Mouse (Mus musculus) gastrocnemius, adult 18-20 months (tissue): Measurements from ENCODE around the gene Inhbb. TPM values are rescaled to one million over a fixed set of nuclear protein-coding genes. Genes with fewer than 3 reads are reported as not detected.

Experiments
- DNase-seq: peaks from one replicate; pipeline ENCODE4 v3.0.0; 2021; ENCODE audit warnings: low spot score
- long read RNA-seq, 2 experiments: library from polyadenylated mRNA; stranded (forward); transcript quantifications; one replicate each; pipeline ENCODE4 v2.0.0; 2021
- total RNA-seq, 2 experiments: library from RNA; stranded (reverse); gene quantifications; 2 replicates each; pipeline ENCODE4 v1.2.3; 2021

Inhbb gene
- 1 to 10 TPM in 1 of 2 experiments, under 1 TPM in 1; 0.82 to 1.7 TPM for total RNA-seq
- long read RNA-seq, experiment 1, full-length matches to known transcripts, result 2 of 4 reads
- long read RNA-seq, experiment 1, partial matches to known transcripts, result 0 of 4 reads
- long read RNA-seq, experiment 1, other reads (novel, unspliced or antisense), result 2 of 4 reads
- long read RNA-seq, experiment 2, full-length matches to known transcripts, result 5 of 5 reads
- long read RNA-seq, experiment 2, partial matches to known transcripts, result 0 of 5 reads
- long read RNA-seq, experiment 2, other reads (novel, unspliced or antisense), result 0 of 5 reads

GRCm38 (mm10) chr1:119421576-119422421 is at the start of gene Inhbb:
Gene Inhbb, minus strand, starts transcription at chr1:119422248.
- DNase-seq, result no peak

- peak; percentile 53 for DNase-seq
These were observed 41.3 kb upstream of the Inhbb start for GRCm38 (mm10) chr1:119463386-119463785.

- no peak for DNase-seq
These were observed 38.0 kb upstream of the Inhbb start for GRCm38 (mm10) chr1:119460062-119460461.

GRCm38 (mm10) chr1:119457993-119458605 is 36.1 kb upstream of the Inhbb start:
- peak; percentile 66 for DNase-seq

GRCm38 (mm10) chr1:119457528-119457855 is 35.4 kb upstream of the Inhbb start:
- no peak for DNase-seq

GRCm38 (mm10) chr1:119456671-119457527 is 34.9 kb upstream of the Inhbb start:
- no peak for DNase-seq

- DNase-seq, result peak; percentile 47
These were observed 31.7 kb upstream of the Inhbb start for GRCm38 (mm10) chr1:119453731-119454130.

GRCm38 (mm10) chr1:119451417-119451816 is 29.4 kb upstream of the Inhbb start:
- no peak for DNase-seq

- DNase-seq, result no peak
These were observed 28.8 kb upstream of the Inhbb start for GRCm38 (mm10) chr1:119450651-119451345.

GRCm38 (mm10) chr1:119446753-119447283 is 24.8 kb upstream of the Inhbb start:
- no peak for DNase-seq

- no peak for DNase-seq
These were observed 21.7 kb upstream of the Inhbb start for GRCm38 (mm10) chr1:119443591-119444350.

GRCm38 (mm10) chr1:119442901-119443300 is 20.9 kb upstream of the Inhbb start:
- no peak for DNase-seq

- no peak for DNase-seq
These were observed 16.1 kb upstream of the Inhbb start for GRCm38 (mm10) chr1:119438105-119438637.

GRCm38 (mm10) chr1:119437401-119437800 is 15.4 kb upstream of the Inhbb start:
- no peak for DNase-seq

- no peak for DNase-seq
These were observed 2.3 kb upstream of the Inhbb start for GRCm38 (mm10) chr1:119424141-119424860.

- DNase-seq, result peak; percentile 43
These were observed 1.5 kb upstream of the Inhbb start for GRCm38 (mm10) chr1:119423510-119423909.

GRCm38 (mm10) chr1:119422460-119423015 is 490 bp upstream of the Inhbb start:
- no peak for DNase-seq

GRCm38 (mm10) chr1:119420984-119421575 is 968 bp downstream of the Inhbb start:
- DNase-seq, result no peak
